ENCODE assay signal across 20 mouse cellular contexts in genomic region chr17:87600697-87601096, GRCm38 (mm10). TPM values are rescaled to one million over a fixed set of nuclear protein-coding genes. Genes with fewer than 3 reads are reported as not detected.
DNase-seq lines count a peak whose midpoint lies in the region; ATAC-seq and TF ChIP-seq lines count a peak whose summit lies in the region.
"Had no signal": no experiment of that assay in that cellular context is flagged by ENCODE, and none has a peak within 500 bp of the region (broad histone marks: within the 10 kb centered on the region; RNA-seq: fewer than 3 reads in every experiment).

No protein-coding gene starts in this region.

- no peak overlapping the region for H3K27ac ChIP-seq in hindbrain, postnatal 0 days
- H3K27ac ChIP-seq in hindbrain, embryonic 14.5 days, result no peak overlapping the region
- H3K27ac ChIP-seq in liver, adult 2 months (replicated peaks; ENCODE audit: insufficient read depth, low read depth, low read length), result no peak overlapping the region
- peak overlapping the region; percentile 92 for H3K27ac ChIP-seq in ES-Bruce4 (ENCODE audit: insufficient read depth, low read length)
- H3K27ac ChIP-seq: heart, embryonic 13.5 days; limb, embryonic 15.5 days had no signal

- no peaks in the 10 kb centered on the region for H3K9me3 ChIP-seq in hindbrain, postnatal 0 days (ENCODE audit: low read length)
- H3K9me3 ChIP-seq in hindbrain, embryonic 14.5 days (ENCODE audit: control insufficient read depth, low read length), result no peaks in the 10 kb centered on the region
- peaks cover 2% of the 10 kb centered on the region; the same call in 1 of the 2 replicates for H3K9me3 ChIP-seq in ES-Bruce4 (replicated peaks; ENCODE audit: control insufficient read depth, insufficient read depth, low read length, poor library complexity, severe bottlenecking)
- H3K9me3 ChIP-seq: heart, embryonic 13.5 days; limb, embryonic 15.5 days had no signal

- TF ChIP-seq POLR2A in liver, adult 2 months (IDR thresholded peaks at IDR 0.05; ENCODE audit: extremely low read depth, insufficient read depth, low read length), result no peak
- no peak for TF ChIP-seq POLR2A in ES-Bruce4 (IDR thresholded peaks at IDR 0.05; ENCODE audit: insufficient read depth, low read length)

- WGBS in hindbrain, postnatal 0 days, result 64% methylated on average over 1 of the region's 1 CpGs
- 84% methylated on average over 1 of the region's 1 CpGs for WGBS in hindbrain, embryonic 14.5 days
- 68% methylated on average over 1 of the region's 1 CpGs for WGBS in liver, adult 2 months

- H3K27me3 ChIP-seq in hindbrain, postnatal 0 days (ENCODE audit: insufficient read depth, low read length), result no peaks in the 10 kb centered on the region
- H3K27me3 ChIP-seq in hindbrain, embryonic 14.5 days (ENCODE audit: control insufficient read depth, insufficient read depth, low read length), result no peaks in the 10 kb centered on the region
- no peaks in the 10 kb centered on the region for H3K27me3 ChIP-seq in liver, adult 2 months (ENCODE audit: control insufficient read depth, insufficient read depth, low read length)
- H3K27me3 ChIP-seq in ES-Bruce4 (ENCODE audit: control insufficient read depth, insufficient read depth, low read length, poor library complexity, severe bottlenecking), result no peaks in the 10 kb centered on the region
- H3K27me3 ChIP-seq: heart, embryonic 13.5 days; limb, embryonic 15.5 days had no signal

- H3K36me3 ChIP-seq in hindbrain, postnatal 0 days (ENCODE audit: insufficient read depth, low read length), result no peaks in the 10 kb centered on the region
- H3K36me3 ChIP-seq in hindbrain, embryonic 14.5 days (replicated peaks; ENCODE audit: control insufficient read depth, insufficient read depth), result no peaks in the 10 kb centered on the region
- no peaks in the 10 kb centered on the region for H3K36me3 ChIP-seq in liver, adult 2 months (ENCODE audit: control insufficient read depth, insufficient read depth, low read length)
- H3K36me3 ChIP-seq in ES-Bruce4 (ENCODE audit: control insufficient read depth, insufficient read depth, low read length, poor library complexity, severe bottlenecking), result no peaks in the 10 kb centered on the region
- H3K36me3 ChIP-seq: heart, embryonic 13.5 days; limb, embryonic 15.5 days had no signal

- no peak for TF ChIP-seq EP300 in ES-Bruce4 (IDR thresholded peaks at IDR 0.05; ENCODE audit: insufficient read depth, low read depth, low read length)

- no peaks in the 10 kb centered on the region for H3K4me1 ChIP-seq in hindbrain, postnatal 0 days (ENCODE audit: insufficient read depth, low read length)
- no peaks in the 10 kb centered on the region for H3K4me1 ChIP-seq in hindbrain, embryonic 14.5 days (replicated peaks; ENCODE audit: control insufficient read depth, insufficient read depth, low read length)
- no peaks in the 10 kb centered on the region for H3K4me1 ChIP-seq in liver, adult 2 months (ENCODE audit: control insufficient read depth, insufficient read depth, low read length)
- no peaks in the 10 kb centered on the region for H3K4me1 ChIP-seq in ES-Bruce4 (ENCODE audit: control insufficient read depth, insufficient read depth, low read length)
- H3K4me1 ChIP-seq: heart, embryonic 13.5 days had no signal

- no peak overlapping the region for H3K4me3 ChIP-seq in hindbrain, postnatal 0 days (ENCODE audit: low read length)
- H3K4me3 ChIP-seq in hindbrain, embryonic 14.5 days (replicated peaks; ENCODE audit: low read length), result no peak overlapping the region
- H3K4me3 ChIP-seq in liver, adult 2 months (ENCODE audit: insufficient read depth, low read depth, low read length), result no peak overlapping the region
- no peak overlapping the region for H3K4me3 ChIP-seq in ES-Bruce4 (ENCODE audit: low read depth, low read length)
- H3K4me3 ChIP-seq: erythroblast, embryonic 14.5 days; heart, embryonic 13.5 days; limb, embryonic 15.5 days had no signal

- no peak for ATAC-seq in hindbrain, postnatal 0 days
- ATAC-seq in hindbrain, embryonic 14.5 days (ENCODE audit: low FRiP score), result no peak
- ATAC-seq: CD4-positive, CD25-positive, alpha-beta regulatory T cell, adult 4 months had no signal

- H3K4me2 ChIP-seq in hindbrain, postnatal 0 days (ENCODE audit: low read depth, low read length), result no peak overlapping the region
- no peak overlapping the region for H3K4me2 ChIP-seq in hindbrain, embryonic 14.5 days (replicated peaks)
- H3K4me2 ChIP-seq: heart, embryonic 13.5 days; limb, embryonic 15.5 days had no signal

- H3K79me2 ChIP-seq in liver, adult 2 months (ENCODE audit: control insufficient read depth, insufficient read depth, low read length), result no peaks in the 10 kb centered on the region

- no peak overlapping the region for H3K9ac ChIP-seq in hindbrain, postnatal 0 days (replicated peaks; ENCODE audit: low read length)
- H3K9ac ChIP-seq in hindbrain, embryonic 14.5 days, result no peak overlapping the region
- H3K9ac ChIP-seq in liver, adult 2 months (ENCODE audit: low read depth, low read length), result no peak overlapping the region
- no peak overlapping the region for H3K9ac ChIP-seq in ES-Bruce4 (ENCODE audit: low read depth, poor library complexity, severe bottlenecking)
- H3K9ac ChIP-seq: heart, embryonic 13.5 days; limb, embryonic 15.5 days had no signal

- peak; percentile 36 for TF ChIP-seq CTCF in hindbrain, postnatal 0 days (IDR thresholded peaks at IDR 0.05; ENCODE audit: low read depth)
- TF ChIP-seq CTCF in liver, adult 2 months (IDR thresholded peaks at IDR 0.05; ENCODE audit: low read depth, low read length), result 0 out of 2 replicates have a peak, but pooled peaks have one; percentile 5
- TF ChIP-seq CTCF in ES-Bruce4 (IDR thresholded peaks at IDR 0.05; ENCODE audit: low read depth, low read length), result no peak

- DNase-seq in hindbrain, postnatal 0 days (ENCODE audit: low spot score), result peak; percentile 35
- DNase-seq in hindbrain, embryonic 14.5 days (ENCODE audit: low spot score), result no peak
- no peak for DNase-seq in liver, adult 2 months (ENCODE audit: extremely low read depth, low read depth, low spot score)
- no peak for DNase-seq in liver
- DNase-seq in brain, adult 2 months (ENCODE audit: low read depth, low spot score), result peak; percentile 34
- no peak for DNase-seq in spleen, postnatal 14 days (ENCODE audit: low spot score in 2 of 2)
- DNase-seq: adrenal gland, postnatal 10 days; cerebellum, adult 18-20 months; gastrocnemius, postnatal 10 days; heart, postnatal 4 days; kidney, postnatal 10 days; lung, adult 2 months; right cerebral cortex, adult 18-20 months; thymus, adult 18-20 months had no signal

RNA-seq across cellular contexts. Expression of gene Epcam, which starts 35.1 kb away (rescaled TPM):
- total RNA-seq in hindbrain, postnatal 0 days (2014; rRNA removed), result 1.4 and 2.3 TPM in 2 replicates
- polyA plus RNA-seq in hindbrain, postnatal 0 days (2015; fragmentation: Nextera tagmentation; extraction: Ambion mirVana), result 4.8 and 5.1 TPM in 2 replicates
- 4.5 and 5.4 TPM in 2 replicates for polyA plus RNA-seq in hindbrain, embryonic 14.5 days (2014; fragmentation: Nextera tagmentation; extraction: Ambion mirVana)
- total RNA-seq in liver, adult 2 months (2014; rRNA removed), result 1.3 and 1.6 TPM in 2 replicates
- polyA plus RNA-seq in liver, adult 2 months (2012; rRNA removed), result 0.71 and 0.89 TPM in 2 replicates
- 337 and 346 TPM in 2 replicates for polyA plus RNA-seq in ES-Bruce4 (2011; ENCODE audit: insufficient read depth, insufficient read length, low read depth, missing spikeins)
- total RNA-seq: common myeloid progenitor, adult 5-6 weeks; gastrocnemius, postnatal 10 days; heart, postnatal 4 days had no signal
- polyA plus RNA-seq: erythroblast, embryonic 14.5 days had no signal

Comparison
In these comparisons a context has a peak if more than half of its experiments do, and no peak if none do; other contexts are left out.
1. DNase-seq: peak in hindbrain, postnatal 0 days (single experiment) and brain, adult 2 months (single experiment); none in hindbrain, embryonic 14.5 days (single experiment), liver, adult 2 months (single experiment), liver (single experiment) and spleen, postnatal 14 days (0 of 2).
2. RNA of gene Epcam, which starts 35.1 kb away (polyA plus RNA-seq): 337 to 346 TPM in ES-Bruce4; 4.8 to 5.1 TPM in hindbrain, postnatal 0 days, 4.5 to 5.4 TPM in hindbrain, embryonic 14.5 days and 0.71 to 0.89 TPM in liver, adult 2 months; every median in the first group is over 10 times any median in the second.